Mouse (Mus musculus) midbrain, embryonic 10.5 days (tissue): ENCODE measurements at regions not wholly inside any gene's neighbourhood (a gene's known extent, or its start where the extent isn't known, plus 50 kb on each side); places are given as distances from the start of the nearest gene placed in this dataset.

Source experiments
- DNase-seq: peaks from one replicate; pipeline ENCODE4 v3.0.0-alpha.2; 2017; ENCODE audit warnings: low spot score
- H3K27ac ChIP-seq: fragments of 300-500 bp; sonication (generic); replicated peaks from 2 replicates; pipeline ENCODE4 v1.5.1; 2016; ENCODE audit warnings: mild to moderate bottlenecking
- H3K27me3 ChIP-seq: fragments of 300-500 bp; sonication (generic); 2 replicates; pipeline ENCODE4 v1.6.1; 2016; ENCODE audit warnings: low read depth, mild to moderate bottlenecking; ENCODE audit not compliant: poor library complexity, severe bottlenecking
- H3K36me3 ChIP-seq: fragments of 300-500 bp; sonication (generic); 2 replicates; pipeline ENCODE4 v1.6.1; 2016; ENCODE audit warnings: mild to moderate bottlenecking, moderate library complexity
- H3K4me1 ChIP-seq: fragments of 300-500 bp; sonication (generic); 2 replicates; pipeline ENCODE4 v1.6.1; 2016
- H3K4me3 ChIP-seq: fragments of 300-500 bp; sonication (generic); 2 replicates; pipeline ENCODE4 v1.5.1; 2016; ENCODE audit warnings: mild to moderate bottlenecking, moderate library complexity
- H3K9me3 ChIP-seq: fragments of 300-500 bp; sonication (generic); replicated peaks from 2 replicates; pipeline ENCODE4 v1.6.1; 2016; ENCODE audit warnings: mild to moderate bottlenecking
- WGBS: fragments of 180-500 bp; shearing (Covaris S2); methylation state at CpG from one replicate; pipeline ENCODE4 v1.1.7; 2016; 5-methylcytosine and 5-hydroxymethylcytosine counted together

DNA sequence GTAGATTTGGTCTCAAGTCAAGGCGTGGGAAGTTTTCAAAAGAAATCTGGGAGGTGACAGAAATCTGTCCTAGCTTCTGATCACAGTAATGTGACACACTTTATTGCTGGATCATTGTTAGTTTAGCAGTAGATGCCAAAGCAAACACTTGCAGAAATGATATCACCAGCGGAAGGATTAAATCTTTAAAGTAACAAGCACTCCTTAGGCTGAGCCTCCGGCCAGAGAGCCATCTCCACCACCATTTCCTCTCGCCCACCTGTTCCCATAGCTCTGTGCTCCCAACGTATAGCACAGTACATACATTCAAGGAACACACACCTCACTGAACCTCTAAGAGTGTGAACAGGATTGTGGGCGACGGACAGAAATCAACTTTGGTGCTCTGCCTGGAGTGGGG is 75.6 kb upstream of the Ifne start:
- Histone ChIP-seq H3K27me3 (no peaks in the 10 kb centered on the region), H3K27ac (no peak overlapping the region), H3K36me3 (no peaks in the 10 kb centered on the region), H3K4me3 (no peak overlapping the region), H3K4me1 (no peaks in the 10 kb centered on the region; the same call in 1 of the 2 replicates), H3K9me3 (no peaks in the 10 kb centered on the region)
- 89% methylated on average over 7 of the region's 7 CpGs for WGBS
- no peak for DNase-seq

DNA sequence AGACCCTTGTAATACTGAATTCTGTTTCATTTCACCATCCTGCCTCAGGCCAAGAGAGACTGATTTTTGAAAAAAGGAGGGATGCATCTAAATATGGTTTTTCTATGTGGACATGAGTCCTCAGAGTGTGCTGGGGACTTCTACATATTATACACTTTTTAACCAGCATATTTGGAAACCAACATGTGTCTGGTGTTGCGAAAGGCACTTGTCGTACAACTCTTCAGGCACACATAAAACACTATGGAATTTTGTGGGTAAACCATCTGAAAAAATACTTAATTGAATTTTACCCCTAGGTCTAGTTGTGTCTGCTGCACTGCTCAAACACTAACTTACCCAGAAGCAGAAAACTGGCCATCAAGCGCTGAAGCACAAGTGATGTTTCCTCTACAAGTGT is 74.0 kb upstream of the Ifne start:
- H3K36me3 ChIP-seq = no peaks in the 10 kb centered on the region
- no peak overlapping the region for H3K4me3 ChIP-seq
- DNase-seq = no peak
- H3K27me3 ChIP-seq = no peaks in the 10 kb centered on the region
- no peaks in the 10 kb centered on the region; the same call in 1 of the 2 replicates for H3K4me1 ChIP-seq
- no peak overlapping the region for H3K27ac ChIP-seq
- no peaks in the 10 kb centered on the region for H3K9me3 ChIP-seq
- 98% methylated on average over 3 of the region's 3 CpGs for WGBS

DNA sequence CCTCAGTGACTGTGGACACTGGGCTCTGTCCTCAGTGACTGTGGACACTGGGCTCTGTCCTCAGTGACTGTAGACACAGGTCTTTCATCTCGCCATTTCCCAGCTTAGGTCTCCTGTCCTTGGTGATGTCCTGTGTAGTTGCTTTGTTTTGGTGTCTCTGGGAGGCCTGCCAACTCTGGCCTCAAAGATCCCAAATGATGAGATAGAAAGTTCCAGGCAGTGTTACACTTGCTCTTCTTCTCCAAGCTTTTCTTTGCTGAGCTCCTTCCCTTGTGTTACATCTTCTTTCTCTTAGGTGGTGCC is 71.0 kb upstream of the Ifne start:
- WGBS = 64% methylated on average over 1 of the region's 1 CpGs
- Histone ChIP-seq H3K36me3 (no peaks in the 10 kb centered on the region), H3K4me1 (no peaks in the 10 kb centered on the region; the same call in 1 of the 2 replicates), H3K4me3 (no peak overlapping the region), H3K9me3 (no peaks in the 10 kb centered on the region), H3K27me3 (no peaks in the 10 kb centered on the region), H3K27ac (no peak overlapping the region)
- no peak for DNase-seq

GRCm38 (mm10) chr4:88950181-88951033 is 70.4 kb upstream of the Ifne start:
- H3K4me3 ChIP-seq = no peak overlapping the region
- H3K36me3 ChIP-seq = no peaks in the 10 kb centered on the region
- no peak for DNase-seq
- 60% methylated on average over 12 of the region's 12 CpGs for WGBS
- no peaks in the 10 kb centered on the region for H3K27me3 ChIP-seq
- H3K27ac ChIP-seq = no peak overlapping the region
- H3K4me1 ChIP-seq = no peaks in the 10 kb centered on the region; the same call in 1 of the 2 replicates
- no peaks in the 10 kb centered on the region for H3K9me3 ChIP-seq

- no peak for DNase-seq
- Histone ChIP-seq H3K4me1 (no peaks in the 10 kb centered on the region; the same call in 1 of the 2 replicates), H3K36me3 (no peaks in the 10 kb centered on the region), H3K4me3 (no peak overlapping the region), H3K27me3 (no peaks in the 10 kb centered on the region), H3K27ac (no peak overlapping the region), H3K9me3 (no peaks in the 10 kb centered on the region)
- WGBS = 92% methylated on average over 4 of the region's 4 CpGs
Observed at GRCm38 (mm10) chr4:88948027-88948859, 68.2 kb upstream of the Ifne start.

- no peak overlapping the region for H3K27ac ChIP-seq
- H3K4me3 ChIP-seq = no peak overlapping the region
- H3K4me1 ChIP-seq = peaks cover 12% of the 10 kb centered on the region
- WGBS = 81% methylated on average over 4 of the region's 4 CpGs
- peaks cover 37% of the 10 kb centered on the region for H3K27me3 ChIP-seq
- no peak for DNase-seq
- H3K9me3 ChIP-seq = no peaks in the 10 kb centered on the region
- no peaks in the 10 kb centered on the region for H3K36me3 ChIP-seq
Observed at GRCm38 (mm10) chr4:88941955-88942354, 62.0 kb upstream of the Ifne start.

- H3K27ac ChIP-seq = no peak overlapping the region
- peaks cover 50% of the 10 kb centered on the region for H3K27me3 ChIP-seq
- 88% methylated on average over 2 of the region's 2 CpGs for WGBS
- no peak for DNase-seq
- no peaks in the 10 kb centered on the region for H3K9me3 ChIP-seq
- peaks cover 12% of the 10 kb centered on the region for H3K4me1 ChIP-seq
- no peaks in the 10 kb centered on the region for H3K36me3 ChIP-seq
- no peak overlapping the region for H3K4me3 ChIP-seq
Observed at GRCm38 (mm10) chr4:88940670-88941069, 60.7 kb upstream of the Ifne start.

- no peaks in the 10 kb centered on the region for H3K36me3 ChIP-seq
- H3K4me3 ChIP-seq = no peak overlapping the region
- peaks cover 63% of the 10 kb centered on the region for H3K27me3 ChIP-seq
- no peak overlapping the region for H3K27ac ChIP-seq
- H3K4me1 ChIP-seq = peaks cover 12% of the 10 kb centered on the region
- WGBS = 85% methylated on average over 4 of the region's 4 CpGs
- no peaks in the 10 kb centered on the region for H3K9me3 ChIP-seq
- DNase-seq = no peak
Observed at GRCm38 (mm10) chr4:88939397-88939796, 59.4 kb upstream of the Ifne start.

DNA sequence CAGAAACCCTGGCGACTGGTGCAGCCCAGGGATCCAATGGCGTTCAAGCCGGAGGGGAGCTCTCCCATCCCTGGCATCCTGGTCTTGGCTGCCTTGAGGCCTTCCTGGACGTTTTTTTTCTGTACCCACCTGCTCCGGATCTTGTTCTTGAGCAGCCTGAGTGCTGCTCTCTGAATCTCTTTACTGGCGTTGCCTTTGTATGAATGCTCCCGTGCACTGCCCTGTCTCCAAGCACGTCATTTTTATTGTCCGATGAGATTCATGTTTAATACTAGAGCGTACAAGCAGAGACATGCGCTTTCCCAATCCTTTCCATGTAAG is 58.7 kb upstream of the Ifne start:
- WGBS = 6% methylated on average over 11 of the region's 11 CpGs
- Histone ChIP-seq H3K36me3 (no peaks in the 10 kb centered on the region), H3K27ac (peak overlapping the region; percentile 78; the same call in 1 of the 2 replicates), H3K27me3 (peaks cover 66% of the 10 kb centered on the region), H3K4me1 (peaks cover 12% of the 10 kb centered on the region), H3K4me3 (peak overlapping the region; percentile 77), H3K9me3 (no peaks in the 10 kb centered on the region)
- no peak for DNase-seq

DNA sequence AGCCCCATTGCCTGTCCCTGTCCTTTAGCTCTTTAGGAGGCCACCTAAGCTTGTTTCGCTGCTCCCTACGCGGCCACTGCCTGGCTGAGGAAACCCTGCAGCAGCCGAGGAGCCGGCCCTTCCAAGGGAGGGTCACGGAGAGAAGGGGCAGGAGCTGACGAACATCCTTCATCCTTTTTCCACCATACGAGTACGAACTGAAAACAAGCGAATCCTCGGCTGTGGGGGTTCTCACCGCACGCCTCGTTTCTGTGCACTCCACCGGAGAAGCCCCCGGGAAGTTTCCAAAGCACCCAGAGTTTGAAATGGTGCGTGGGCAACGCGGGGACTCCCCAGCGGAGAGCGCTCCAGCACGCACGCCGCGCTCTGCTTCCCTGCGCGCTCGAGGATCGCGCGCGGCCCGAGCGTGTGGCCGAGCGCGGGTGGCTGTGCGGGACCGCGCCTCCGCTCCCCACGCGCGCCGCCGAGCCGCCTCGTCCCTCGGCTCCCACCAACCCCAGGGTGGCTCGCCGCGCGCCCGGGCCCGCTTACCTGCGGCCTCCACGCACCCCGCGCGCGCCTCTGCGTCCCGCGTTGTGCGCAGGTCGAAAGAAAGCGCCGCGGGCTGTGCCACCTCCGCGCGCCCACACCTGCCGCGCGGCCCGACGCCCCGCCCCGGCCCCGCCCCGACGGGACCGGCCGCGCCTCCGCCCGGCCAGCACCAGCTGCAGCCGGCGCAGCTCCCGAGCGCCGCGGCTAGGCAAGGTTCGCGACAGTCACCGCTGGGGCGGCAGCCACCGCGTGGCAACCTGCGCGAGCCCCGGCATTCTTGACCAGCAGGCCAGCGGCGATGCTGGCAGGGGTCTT is 58.1 kb upstream of the Ifne start:
- WGBS = under 1% methylated on average over 104 of the region's 104 CpGs
- H3K27me3 ChIP-seq = peaks cover 66% of the 10 kb centered on the region

GRCm38 (mm10) chr4:88936976-88937375 is 57.0 kb upstream of the Ifne start:
- H3K36me3 ChIP-seq = no peaks in the 10 kb centered on the region
- H3K9me3 ChIP-seq = no peaks in the 10 kb centered on the region
- 73% methylated on average over 6 of the region's 6 CpGs for WGBS
- DNase-seq = no peak
- peaks cover 65% of the 10 kb centered on the region for H3K27me3 ChIP-seq
- no peak overlapping the region for H3K27ac ChIP-seq
- peaks cover 12% of the 10 kb centered on the region for H3K4me1 ChIP-seq
- H3K4me3 ChIP-seq = no peak overlapping the region

More for the DNA sequence above, 58.1 kb upstream of the Ifne start:
- no peaks in the 10 kb centered on the region for H3K36me3 ChIP-seq
- no peaks in the 10 kb centered on the region for H3K9me3 ChIP-seq
- peak; percentile 69 for DNase-seq
- peaks cover 12% of the 10 kb centered on the region for H3K4me1 ChIP-seq
- peak overlapping the region; percentile 78 for H3K27ac ChIP-seq
- peak overlapping the region; percentile 77 for H3K4me3 ChIP-seq

GRCm38 (mm10) chr4:88935901-88936300 is 55.9 kb upstream of the Ifne start:
- WGBS = 71% methylated on average over 2 of the region's 2 CpGs
- Histone ChIP-seq H3K4me3 (no peak overlapping the region), H3K4me1 (peaks cover 12% of the 10 kb centered on the region), H3K27me3 (peaks cover 62% of the 10 kb centered on the region), H3K9me3 (no peaks in the 10 kb centered on the region), H3K27ac (no peak overlapping the region), H3K36me3 (no peaks in the 10 kb centered on the region)
- DNase-seq = no peak
